10 mouse cellular contexts compared by ENCODE assay signal in genomic region chr1:120606641-120607575, GRCm38 (mm10). TPM values are rescaled to one million over a fixed set of nuclear protein-coding genes. Genes with fewer than 3 reads are reported as not detected.
DNase-seq lines count a peak whose midpoint lies in the region; ATAC-seq and TF ChIP-seq lines count a peak whose summit lies in the region.
"Had no signal": no experiment of that assay in that cellular context is flagged by ENCODE, and none has a peak within 500 bp of the region (broad histone marks: within the 10 kb centered on the region; RNA-seq: fewer than 3 reads in every experiment).

No protein-coding gene starts in this region.

- 2% methylated on average over 51 of the region's 52 CpGs for WGBS in heart, embryonic 13.5 days
- 2% methylated on average over 52 of the region's 52 CpGs for WGBS in limb, embryonic 13.5 days
- WGBS in stomach, postnatal 0 days: 2% methylated on average over 51 of the region's 52 CpGs

- TF ChIP-seq EP300 in stomach, postnatal 0 days (optimal IDR thresholded peaks at IDR 0.05): no peak

- H3K4me2 ChIP-seq in heart, embryonic 13.5 days: peak overlapping the region; percentile 57
- peak overlapping the region; percentile 55 for H3K4me2 ChIP-seq in limb, embryonic 13.5 days (replicated peaks)
- H3K4me2 ChIP-seq in stomach, postnatal 0 days (replicated peaks; ENCODE audit: low read depth): no peak overlapping the region

- H3K9ac ChIP-seq in ES-E14 (ENCODE audit: insufficient read depth, low read depth, low read length, poor library complexity, severe bottlenecking): no peak overlapping the region
- H3K9ac ChIP-seq in heart, embryonic 13.5 days: no peak overlapping the region; the same call in 1 of the 2 replicates
- peak overlapping the region; percentile 52; the same call in 1 of the 2 replicates for H3K9ac ChIP-seq in limb, embryonic 13.5 days
- no peak overlapping the region for H3K9ac ChIP-seq in stomach, postnatal 0 days (ENCODE audit: low read length)

- peak overlapping the region; percentile 2 to 9; a peak in 1 of 4 replicates for H3K4me3 ChIP-seq in ES-E14 (ENCODE audit: insufficient read depth in 1 of 2, low read depth in 1 of 2, low read length in 2 of 2, poor library complexity in 1 of 2, severe bottlenecking in 1 of 2)
- peak overlapping the region; percentile 34 for H3K4me3 ChIP-seq in heart, embryonic 13.5 days
- peak overlapping the region; percentile 35 for H3K4me3 ChIP-seq in limb, embryonic 13.5 days
- H3K4me3 ChIP-seq in stomach, postnatal 0 days (ENCODE audit: low read depth, low read length): peak overlapping the region; percentile 18; the same call in 1 of the 2 replicates

- peaks cover 96% of the 10 kb centered on the region for H3K27me3 ChIP-seq in heart, embryonic 13.5 days (replicated peaks)
- peaks cover 89% of the 10 kb centered on the region for H3K27me3 ChIP-seq in limb, embryonic 13.5 days
- peaks cover 41% of the 10 kb centered on the region; the same call in 1 of the 2 replicates for H3K27me3 ChIP-seq in stomach, postnatal 0 days (ENCODE audit: control insufficient read depth, insufficient read depth, low read length)
- H3K27me3 ChIP-seq: CH12.LX had no signal

- in situ Hi-C loops in ES-E14 (cut with MboI; ENCODE audit: low sequenced_read_pairs in 2 of 2, unreplicated experiment in 2 of 2): no loop called here

- ATAC-seq in heart, embryonic 13.5 days (ENCODE audit: extremely low read depth, insufficient number of reproducible peaks, low FRiP score, low TSS enrichment): no peak
- no peak for ATAC-seq in limb, embryonic 13.5 days (ENCODE audit: low FRiP score, low read depth)
- no peak for ATAC-seq in stomach, postnatal 0 days (ENCODE audit: low FRiP score, low TSS enrichment)

- no peaks in the 10 kb centered on the region for H3K36me3 ChIP-seq in ES-E14 (ENCODE audit: control insufficient read depth, insufficient read depth, low read length, poor library complexity, severe bottlenecking)
- no peaks in the 10 kb centered on the region for H3K36me3 ChIP-seq in heart, embryonic 13.5 days
- H3K36me3 ChIP-seq in limb, embryonic 13.5 days: no peaks in the 10 kb centered on the region
- H3K36me3 ChIP-seq in stomach, postnatal 0 days (ENCODE audit: control insufficient read depth, insufficient read depth, low read length): no peaks in the 10 kb centered on the region

- TF ChIP-seq CTCF in stomach, postnatal 0 days (IDR thresholded peaks at IDR 0.05; ENCODE audit: low read depth): no peak

- H3K27ac ChIP-seq in ES-E14 (ENCODE audit: insufficient read depth, low read depth, low read length, poor library complexity, severe bottlenecking): no peak overlapping the region
- H3K27ac ChIP-seq in heart, embryonic 13.5 days (replicated peaks): no peak overlapping the region
- H3K27ac ChIP-seq in limb, embryonic 13.5 days: no peak overlapping the region
- H3K27ac ChIP-seq in stomach, postnatal 0 days (replicated peaks): no peak overlapping the region

- no peaks in the 10 kb centered on the region for H3K9me3 ChIP-seq in ES-E14 (ENCODE audit: control insufficient read depth, insufficient read depth, low read depth, low read length)
- H3K9me3 ChIP-seq in heart, embryonic 13.5 days: no peaks in the 10 kb centered on the region
- H3K9me3 ChIP-seq in limb, embryonic 13.5 days: no peaks in the 10 kb centered on the region
- H3K9me3 ChIP-seq in stomach, postnatal 0 days (ENCODE audit: control insufficient read depth, low read length): no peaks in the 10 kb centered on the region

- peaks cover 0 to 12% of the 10 kb centered on the region in 2 experiments; a peak in 1 of 4 replicates for H3K4me1 ChIP-seq in ES-E14 (ENCODE audit: control insufficient read depth in 2 of 2, insufficient read depth in 2 of 2, low read length in 2 of 2, poor library complexity in 1 of 2)
- peaks cover 23% of the 10 kb centered on the region for H3K4me1 ChIP-seq in heart, embryonic 13.5 days
- peaks cover 24% of the 10 kb centered on the region for H3K4me1 ChIP-seq in limb, embryonic 13.5 days
- peaks cover 2% of the 10 kb centered on the region for H3K4me1 ChIP-seq in stomach, postnatal 0 days (replicated peaks; ENCODE audit: control insufficient read depth, insufficient read depth)

- peak; percentile 57 to 63 for DNase-seq in cerebellum, postnatal 25 days
- no peak for DNase-seq in cerebellum, adult 9-10 months
- no peak for DNase-seq in ES-E14 (ENCODE audit: low read depth, low spot score)
- no peak for DNase-seq in stomach, postnatal 0 days (ENCODE audit: low spot score)
- no peak for DNase-seq in gastrocnemius, postnatal 25 days
- DNase-seq in layer of hippocampus, postnatal 10 days (ENCODE audit: low spot score in 2 of 2): no peak

TF ChIP-seq in ES-E14, 5 proteins besides CTCF, POLR2A, EP300 and RAD21:
- TF ChIP-seq CHD2 (IDR thresholded peaks at IDR 0.05; ENCODE audit: low read depth, low read length) (no peak), HCFC1 (IDR thresholded peaks at IDR 0.05; ENCODE audit: borderline replicate concordance, insufficient read depth, low read length) (no peak), ZNF384 (IDR thresholded peaks at IDR 0.05; ENCODE audit: low read depth, low read length) (no peak), MAFK (IDR thresholded peaks at IDR 0.05; ENCODE audit: insufficient read depth, low read depth, low read length) (no peak), ZC3H11A (IDR thresholded peaks at IDR 0.05; ENCODE audit: borderline replicate concordance, low read depth, low read length) (no peak)

RNA-seq across cellular contexts. Expression of gene En1, which starts 4.7 kb away (rescaled TPM):
- total RNA-seq in ES-E14 (2012; rRNA removed): 0.63 and 1.2 TPM in 2 replicates
- polyA plus RNA-seq in heart, embryonic 13.5 days (2015; fragmentation: Nextera tagmentation; extraction: Ambion mirVana): not detected in 2 replicates
- 2.1 and 2.6 TPM in 2 replicates for polyA plus RNA-seq in limb, embryonic 13.5 days (2015; fragmentation: Nextera tagmentation; extraction: Ambion mirVana)
- not detected in 2 replicates for polyA plus RNA-seq in stomach, postnatal 0 days (2015; fragmentation: Nextera tagmentation; extraction: Ambion mirVana)
- total RNA-seq in gastrocnemius, postnatal 25 days (2021): 1 to 10 TPM in 1 of 2 experiments, under 1 TPM in 1; 0.43 to 6.9 TPM
- total RNA-seq in layer of hippocampus, postnatal 10 days (2021): under 1 TPM; 0.11 to 0.30 TPM
- total RNA-seq: CH12.LX had no signal
- polyA plus RNA-seq: spleen, adult 2 months had no signal

Comparison
In these comparisons a context has a peak if more than half of its experiments do, and no peak if none do; other contexts are left out.
1. DNase-seq: peak in cerebellum, postnatal 25 days (2 of 2); none in cerebellum, adult 9-10 months (single experiment), ES-E14 (single experiment), stomach, postnatal 0 days (single experiment), gastrocnemius, postnatal 25 days (single experiment) and layer of hippocampus, postnatal 10 days (0 of 2).
2. Peak in every context shown above with its lines, with median percentiles within 50 percentile points of each other: H3K4me3 ChIP-seq.